Mouse (Mus musculus) spleen, embryonic (tissue): ENCODE results near the gene Pml.

Experiments used
- CTCF ChIA-PET: fragments of 350-600 bp; sonication (Branson Sonifier 250); formaldehyde crosslinking; loops from one replicate; lab custom pipeline; 2022; lab: Charles Lee

The Pml gene

DNA sequence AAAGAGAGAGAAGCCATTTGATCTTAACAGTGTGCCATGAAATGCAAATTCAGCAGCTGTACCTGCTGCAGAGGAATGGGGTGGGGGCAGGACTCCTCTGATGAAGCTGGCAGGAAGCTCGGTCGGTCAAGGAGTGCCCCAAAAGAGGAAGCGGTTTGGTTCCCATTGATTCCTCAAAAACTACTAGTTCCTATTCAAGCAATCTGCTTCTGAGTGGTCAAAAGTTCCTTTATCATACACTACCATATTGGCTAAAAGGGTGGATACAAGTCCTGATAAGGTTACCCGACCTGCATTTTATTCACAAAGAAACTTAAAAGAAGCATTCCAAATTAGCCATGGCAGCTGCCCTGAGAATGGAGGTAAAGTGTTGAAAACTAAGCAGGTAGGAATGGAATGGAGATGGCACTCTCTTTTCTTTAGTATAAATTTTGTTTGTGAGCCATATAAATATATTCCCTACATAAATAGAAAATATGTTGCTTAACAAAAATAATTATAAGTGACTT lies 3.4 kb downstream of the Pml start:
- CTCF ChIA-PET = interaction anchor here (1.1 to 2.0 kb wide), 2 partner anchors 8 to 14 kb away, joined by 3 to 4 read pairs; no protein-coding TSS in a partner anchor

DNA sequence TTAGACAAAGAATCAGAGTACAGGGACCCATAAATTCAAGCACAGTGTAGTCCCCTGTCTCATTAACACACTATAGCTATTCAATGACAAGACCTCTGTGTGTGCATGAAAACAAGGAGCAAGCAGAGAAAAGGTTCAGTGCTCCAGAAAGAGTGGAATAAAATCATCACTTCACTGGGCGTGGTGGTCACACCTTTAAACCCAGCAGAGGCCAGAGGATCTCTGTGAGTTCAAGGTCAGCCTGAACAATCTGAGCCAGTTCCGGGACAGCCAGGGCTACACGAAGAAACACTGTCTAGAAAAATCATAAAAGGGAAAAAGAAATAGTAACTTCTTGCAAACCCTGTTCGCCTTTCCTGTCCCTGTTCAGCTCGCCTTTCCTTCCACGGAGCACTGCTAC lies 5.9 kb downstream of the Pml start:
- CTCF ChIA-PET = no interaction called here

DNA sequence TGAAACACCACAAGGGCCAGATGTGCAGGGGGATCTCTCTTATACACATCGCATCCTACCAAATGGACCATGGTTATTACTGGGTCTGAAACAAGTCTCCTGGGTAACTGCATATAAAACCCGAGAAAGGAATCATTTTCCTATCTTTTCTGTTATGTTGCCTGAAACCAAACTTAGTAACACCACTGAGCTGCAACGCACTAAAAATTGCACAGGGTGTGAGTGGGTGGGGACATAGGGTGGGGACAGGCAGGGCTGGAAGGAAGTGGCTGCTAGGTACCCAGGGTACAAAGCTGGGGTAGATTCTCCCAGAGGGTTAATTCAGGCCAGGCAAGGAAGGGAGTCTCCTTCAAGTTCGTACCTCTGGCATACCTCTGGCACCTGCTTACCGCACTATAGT lies 6.9 kb downstream of the Pml start:
- CTCF ChIA-PET = no interaction called here

DNA sequence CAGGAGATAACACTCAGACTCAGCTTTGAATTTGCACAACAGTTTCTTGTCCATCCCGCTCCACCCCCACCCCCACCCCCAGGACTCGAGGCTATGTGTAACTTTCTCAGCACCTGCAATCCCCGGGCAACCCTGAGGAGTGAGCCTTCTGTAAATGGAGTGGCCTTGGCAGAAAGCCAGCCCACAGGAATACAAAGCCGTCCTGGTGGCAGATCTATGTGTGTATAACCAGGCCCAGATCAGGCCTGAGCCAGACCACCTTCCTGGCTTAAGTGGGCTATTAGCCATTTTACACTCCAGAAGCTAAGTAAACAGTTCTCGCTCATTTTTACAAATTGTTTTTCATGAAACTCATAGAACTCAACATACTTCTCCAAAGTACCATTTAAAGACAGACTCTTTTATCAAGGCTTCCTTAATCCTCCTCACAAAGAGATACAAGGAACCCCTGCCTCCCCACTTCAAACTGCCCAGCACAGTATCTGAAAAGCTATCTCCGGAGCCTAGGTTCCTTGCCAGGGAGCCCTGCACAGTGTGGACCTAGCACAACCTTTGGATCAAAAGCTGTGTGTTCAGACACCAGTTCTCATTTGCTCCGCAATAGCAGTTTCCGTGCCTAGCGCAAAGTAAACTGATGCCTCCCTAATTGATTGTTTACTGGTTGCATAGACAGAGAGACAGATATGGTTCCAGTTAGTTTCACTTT lies 7.7 kb downstream of the Pml start:
- CTCF ChIA-PET = interaction anchor here (0.9 kb wide), 1 partner anchor 40 kb away, joined by 3 read pairs; no protein-coding TSS in a partner anchor

DNA sequence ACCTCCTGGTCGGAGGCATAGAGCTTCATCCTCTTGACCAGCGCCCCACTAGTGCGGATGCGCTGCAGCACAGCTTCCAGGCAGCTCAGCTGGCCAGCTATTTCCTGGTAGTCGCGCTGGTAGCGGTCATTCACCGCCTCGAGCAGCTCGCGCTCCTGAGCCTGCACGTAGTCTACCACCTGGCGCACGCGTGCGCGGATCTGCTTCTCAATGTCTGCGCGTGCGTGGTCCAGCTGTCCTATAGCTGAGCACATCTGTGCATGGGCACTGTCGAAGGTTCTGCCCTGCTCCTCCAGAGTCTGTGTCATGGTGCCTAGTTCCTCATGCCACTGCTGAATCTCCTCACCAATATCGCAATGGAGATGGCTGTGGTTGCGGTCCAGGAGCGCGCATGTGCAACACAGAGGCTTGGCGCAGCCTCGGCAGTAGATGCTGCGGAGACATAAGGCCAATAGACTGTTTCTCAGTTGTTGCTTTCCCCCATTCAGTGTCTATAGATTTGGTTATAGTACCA lies 15.0 kb downstream of the Pml start:
- CTCF ChIA-PET = interaction anchor here (0.5 kb wide), 1 partner anchor 34 kb away, joined by 5 read pairs; no protein-coding TSS in a partner anchor

DNA sequence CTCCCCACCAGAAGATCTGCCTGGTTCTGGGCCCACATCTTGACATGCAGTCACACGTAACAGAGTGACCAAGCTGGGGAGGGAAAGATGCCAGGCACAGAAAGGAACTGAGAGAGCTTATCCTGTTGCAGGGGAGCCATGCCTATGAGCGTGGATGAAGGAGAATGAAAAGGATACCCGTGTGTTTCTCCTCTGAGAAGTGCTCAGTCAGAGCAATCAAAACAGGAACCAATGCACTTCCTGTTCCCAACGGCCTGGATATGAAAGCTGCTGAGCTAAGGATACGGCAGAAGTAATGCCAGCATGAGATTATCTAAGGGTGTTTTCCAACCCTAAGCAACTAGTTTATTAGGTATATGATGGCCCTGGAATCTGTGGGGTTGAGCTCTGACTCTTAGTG lies 17.2 kb downstream of the Pml start:
- CTCF ChIA-PET = interaction anchor here (1.5 kb wide), 1 partner anchor 14 kb away, joined by 4 read pairs; no protein-coding TSS in a partner anchor

DNA sequence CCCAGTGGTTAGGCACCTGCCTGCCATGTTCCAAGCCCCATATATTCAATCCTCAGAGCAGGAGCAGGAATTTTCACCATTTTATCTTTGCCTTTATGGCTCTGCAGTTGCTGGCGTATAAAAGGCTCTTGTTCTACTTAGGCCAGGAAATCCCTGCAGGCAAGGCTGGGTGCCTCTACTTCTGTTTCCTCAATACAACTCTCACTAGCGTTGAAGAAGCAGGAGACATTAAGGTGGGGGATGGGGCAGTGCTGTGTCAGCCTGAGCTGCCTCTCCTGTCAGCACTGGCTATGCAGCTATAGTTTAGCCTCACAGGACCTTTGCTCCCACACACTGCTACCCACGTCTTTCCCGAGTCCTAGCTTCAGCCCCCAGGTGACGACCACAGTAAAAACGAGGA lies 17.8 kb downstream of the Pml start:
- CTCF ChIA-PET = interaction anchor here (1.1 to 1.5 kb wide), 2 partner anchors 14 to 48 kb away, joined by 4 to 7 read pairs; no protein-coding TSS in a partner anchor

DNA sequence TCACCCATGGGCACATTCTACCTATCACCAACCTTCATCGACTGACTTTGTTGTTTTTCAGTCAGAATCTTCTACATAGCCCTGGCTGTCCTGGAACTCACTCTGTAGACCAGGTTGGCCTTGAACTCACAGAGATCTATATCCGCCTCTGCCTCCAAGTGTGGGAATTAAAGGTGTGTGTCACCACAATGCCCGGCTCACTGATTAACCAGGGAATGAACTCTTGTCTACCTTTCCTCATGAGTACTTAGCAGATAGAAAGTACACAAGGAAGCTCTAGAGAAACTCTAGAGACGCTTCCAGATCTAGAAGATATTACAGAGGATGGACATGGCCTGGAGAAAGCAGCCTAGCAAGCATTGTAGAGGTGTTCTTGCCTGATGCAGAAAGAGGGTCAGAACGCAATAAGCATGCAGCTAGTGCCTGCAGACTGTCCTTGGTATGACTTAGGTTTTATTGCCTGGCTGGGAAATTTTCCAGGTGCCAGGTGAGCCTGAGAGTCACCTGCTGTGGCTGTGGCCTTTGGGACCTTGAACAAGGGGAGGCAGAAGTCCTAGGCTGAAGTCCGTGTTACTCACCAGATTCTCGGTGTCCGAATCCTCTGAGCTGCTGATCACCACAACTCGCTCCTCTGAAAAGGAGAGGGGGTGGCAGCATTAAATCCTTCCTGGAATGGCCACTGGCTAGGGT lies 20.7 kb downstream of the Pml start:
- CTCF ChIA-PET = no interaction called here

DNA sequence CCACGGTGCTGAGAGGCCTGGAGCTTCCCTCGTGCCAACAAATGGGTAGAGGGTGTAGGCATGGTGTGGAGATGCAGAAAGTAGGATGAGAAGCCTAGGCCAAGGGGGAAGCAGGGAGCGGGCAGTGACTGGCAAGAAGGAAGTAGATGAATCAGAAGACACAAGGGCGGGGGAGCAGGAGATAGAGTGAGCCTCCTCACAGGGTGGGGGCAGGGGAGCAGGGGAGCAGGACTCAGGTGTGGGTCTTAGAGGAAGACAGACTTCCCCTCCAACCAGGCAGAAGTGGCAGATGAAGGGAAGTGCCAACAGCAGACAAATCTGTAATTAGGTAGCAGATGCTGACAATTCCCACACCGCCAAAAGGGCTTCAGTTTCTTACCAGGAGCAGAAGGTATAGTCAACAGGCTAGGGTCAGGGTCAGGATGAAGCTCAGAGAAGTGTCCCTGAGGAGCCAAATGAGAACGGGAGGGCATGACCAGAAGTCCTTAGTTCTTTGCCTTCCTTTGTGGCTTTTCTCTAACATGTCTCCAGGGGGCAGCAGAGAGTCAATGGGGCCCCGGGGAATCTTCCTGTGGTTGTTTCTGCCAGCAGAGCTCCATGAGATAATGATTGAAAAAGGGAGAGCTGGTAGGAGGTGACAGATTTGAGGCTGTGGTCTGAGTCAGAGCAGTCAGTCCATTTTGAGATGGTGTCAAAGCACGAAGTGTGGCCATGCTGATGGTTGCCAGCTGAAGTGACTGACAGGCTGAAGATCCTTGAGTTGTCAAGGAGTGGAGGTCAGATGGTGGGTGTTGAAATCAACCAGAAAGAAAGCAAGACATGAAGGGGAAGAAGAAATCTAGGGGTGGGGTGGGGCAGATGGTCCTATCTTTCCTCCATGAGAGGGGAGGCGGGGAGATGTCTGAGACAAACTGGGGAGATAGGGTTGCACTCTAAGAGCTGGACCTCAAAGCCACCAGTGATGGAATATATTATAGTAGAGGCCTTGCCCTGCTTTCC lies 23.4 kb downstream of the Pml start:
- CTCF ChIA-PET = interaction anchor here (0.6 to 1.3 kb wide), 3 partner anchors 22 to 55 kb away, joined by 3 to 6 read pairs (median 3); no protein-coding TSS in a partner anchor

DNA sequence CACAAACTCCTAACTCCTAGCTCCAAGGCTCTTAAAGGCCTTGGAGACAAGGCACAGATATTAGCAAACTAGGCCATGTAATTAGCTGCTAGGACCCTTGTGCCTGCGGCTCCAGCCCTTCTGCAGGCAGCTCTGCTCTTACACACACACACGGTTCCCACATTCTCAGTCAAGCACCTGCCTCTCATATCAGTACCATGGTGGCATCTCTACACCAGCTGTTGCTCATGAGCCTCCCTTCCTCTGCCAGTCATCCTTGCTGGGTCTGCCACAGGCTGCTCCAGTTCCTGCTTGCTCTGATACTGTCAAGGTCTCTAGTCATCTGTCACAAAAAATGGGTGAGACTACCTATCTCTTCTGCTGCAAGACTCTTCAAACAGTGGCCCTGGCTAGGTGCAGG lies 25.2 kb downstream of the Pml start:
- CTCF ChIA-PET = interaction anchor here (1.0 to 1.5 kb wide), 3 partner anchors 54 to 57 kb away, joined by 3 to 4 read pairs (median 3); no protein-coding TSS in a partner anchor

DNA sequence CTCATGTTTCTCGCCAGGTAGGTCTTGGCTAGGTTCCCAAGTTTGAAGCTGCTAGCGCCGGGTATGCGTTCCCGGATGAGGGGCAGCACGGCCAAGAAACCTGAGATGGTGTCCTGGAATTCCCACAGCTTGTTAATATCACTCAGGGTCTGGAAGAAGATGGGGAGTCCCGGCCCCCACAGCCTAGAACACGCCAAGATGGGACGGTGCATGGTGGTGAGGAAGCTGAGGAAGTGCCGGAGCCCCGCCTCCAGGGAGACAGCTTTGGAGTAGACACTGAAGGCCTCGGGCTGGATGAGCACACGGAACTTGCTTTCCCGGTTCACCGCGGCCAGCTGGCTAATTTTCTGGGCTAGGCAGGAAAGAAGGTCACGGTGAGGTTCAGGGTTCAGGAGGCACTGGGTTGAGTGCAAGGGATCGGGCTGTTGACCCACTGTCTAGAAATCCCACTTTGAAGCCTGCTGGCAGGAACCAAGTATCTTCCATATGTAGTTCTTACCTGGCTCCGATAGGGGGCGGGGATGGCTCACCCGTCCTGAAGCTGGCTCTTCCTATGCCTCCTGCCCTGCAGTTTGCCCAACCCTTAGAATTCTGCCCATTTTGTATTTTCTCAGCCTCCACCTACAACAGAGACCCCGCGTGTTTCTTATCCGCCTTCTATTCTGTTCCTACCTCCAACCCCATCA lies 29.2 kb downstream of the Pml start:
- CTCF ChIA-PET = interaction anchor here (0.7 to 1.4 kb wide), 4 partner anchors 10 to 310 kb away, joined by 3 to 15 read pairs (median 4); partner anchors contain the start of genes Islr and Islr2

DNA sequence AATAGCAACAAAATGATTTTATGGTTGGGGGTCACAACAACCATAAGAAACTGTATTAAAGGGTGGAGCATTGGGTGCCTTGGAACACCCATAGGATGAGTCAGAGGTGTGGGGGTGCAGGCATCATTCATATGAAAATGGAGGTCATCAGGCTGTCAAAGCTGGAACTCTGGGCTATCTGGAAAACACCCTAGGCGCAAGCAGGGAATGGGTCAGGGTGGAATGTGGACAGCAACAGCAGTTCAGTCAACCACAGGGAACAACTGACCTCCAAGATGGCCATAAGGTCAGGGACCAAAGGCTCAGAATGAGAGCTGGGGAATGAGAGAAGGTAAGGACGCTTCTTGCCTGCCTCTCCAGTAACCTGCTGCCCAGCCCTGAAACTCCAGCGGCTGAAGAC lies 31.0 kb downstream of the Pml start:
- CTCF ChIA-PET = interaction anchor here (0.5 kb wide), 1 partner anchor 29 kb away, joined by 5 read pairs; no protein-coding TSS in a partner anchor

DNA sequence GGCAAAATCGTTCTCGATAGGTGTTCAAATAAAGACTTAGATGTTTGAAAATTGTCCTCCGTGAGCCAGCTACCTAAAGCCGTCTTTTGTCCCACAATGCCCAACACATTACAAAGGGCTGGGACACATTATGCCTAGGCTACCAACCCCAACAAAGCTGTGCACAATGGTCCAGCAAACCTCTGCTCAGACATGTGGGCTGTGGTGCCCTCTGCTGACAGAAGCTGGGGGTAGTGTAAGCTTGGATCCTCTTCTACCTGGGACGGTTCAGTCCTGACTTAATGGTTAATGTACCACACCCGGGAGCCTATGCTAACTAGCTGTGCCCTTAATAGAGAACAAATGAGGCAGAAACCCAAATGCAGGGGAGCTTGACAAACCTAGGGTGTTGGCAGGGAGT lies 33.2 kb downstream of the Pml start:
- CTCF ChIA-PET = no interaction called here

DNA sequence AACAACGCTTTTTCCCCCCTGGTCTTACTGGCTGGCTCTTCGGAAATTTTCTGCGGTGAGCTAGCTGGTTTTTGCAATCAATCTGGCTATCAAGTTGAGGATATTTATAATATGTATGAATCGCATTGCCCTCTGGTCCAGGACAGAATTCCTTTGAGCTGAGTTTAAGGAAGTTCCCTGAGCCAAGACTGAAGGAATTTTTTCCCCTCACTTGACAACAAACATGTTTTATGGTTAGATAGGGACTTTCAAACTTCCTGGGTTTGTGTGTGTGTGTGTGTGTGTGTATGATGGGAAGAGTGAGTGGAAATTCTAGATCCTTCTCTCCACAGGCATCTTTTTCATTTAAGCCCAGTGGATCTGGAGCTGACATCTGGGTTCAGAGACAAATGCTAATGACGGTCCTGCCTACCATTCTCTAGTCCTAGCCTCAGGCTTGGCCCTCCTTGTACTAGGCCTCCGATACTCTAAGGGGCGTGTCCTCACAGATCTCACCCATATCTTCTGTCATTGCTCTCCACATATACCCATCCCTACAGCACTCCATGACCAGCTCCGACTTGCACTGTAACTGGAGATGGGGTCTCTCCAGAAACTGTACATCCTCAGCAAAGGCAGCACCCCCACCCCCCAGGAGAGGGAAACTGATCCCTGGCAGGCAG lies 34.9 kb downstream of the Pml start:
- CTCF ChIA-PET = interaction anchor here (0.6 to 1.1 kb wide), 2 partner anchors 19 to 95 kb away, joined by 3 read pairs; no protein-coding TSS in a partner anchor

DNA sequence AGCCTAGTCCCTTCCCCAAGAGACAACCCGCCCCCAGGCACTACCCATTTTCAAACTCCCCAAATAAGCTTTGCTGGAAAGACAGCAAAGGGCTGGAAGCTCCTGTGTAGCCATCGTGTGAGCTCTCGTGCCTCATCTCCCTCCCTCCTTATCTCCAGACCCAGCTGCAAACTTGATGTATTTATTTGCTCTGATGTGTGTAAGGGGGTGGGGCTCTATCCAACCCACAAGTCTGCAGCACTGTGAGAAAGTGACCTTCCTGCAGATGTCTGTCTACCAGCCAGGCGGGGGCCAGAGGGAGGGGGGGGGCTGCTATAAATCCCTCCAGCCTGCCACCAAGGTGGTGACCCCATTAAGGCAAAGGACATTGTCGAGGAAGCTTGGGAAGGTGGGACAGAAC lies 35.7 kb downstream of the Pml start:
- CTCF ChIA-PET = interaction anchor here (0.6 to 0.7 kb wide), 2 partner anchors 9 to 96 kb away, joined by 3 to 5 read pairs; partner anchors contain the start of genes Islr and Islr2

DNA sequence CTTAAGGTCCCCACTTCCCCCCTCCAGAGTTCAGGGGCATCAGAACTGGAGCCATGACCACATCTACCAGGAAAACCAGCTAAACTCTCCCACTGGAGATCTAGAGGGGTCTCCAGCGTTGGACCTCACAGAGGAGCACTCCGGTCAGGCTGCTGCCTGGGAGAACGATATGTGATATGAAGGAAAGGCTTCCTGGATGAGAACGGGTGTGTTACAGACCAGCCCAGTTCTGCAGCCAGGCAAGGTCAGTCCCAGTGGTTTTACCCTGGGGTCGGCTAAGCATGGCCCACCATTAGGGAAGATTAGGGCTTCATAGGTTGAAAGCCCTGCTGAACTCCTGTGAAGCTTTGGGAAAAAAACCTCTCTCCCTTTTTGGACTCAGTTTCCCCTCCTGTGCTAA lies 36.2 kb downstream of the Pml start:
- CTCF ChIA-PET = interaction anchor here (0.7 kb wide), 1 partner anchor 9 kb away, joined by 5 read pairs; the partner anchor contains the start of genes Islr and Islr2

DNA sequence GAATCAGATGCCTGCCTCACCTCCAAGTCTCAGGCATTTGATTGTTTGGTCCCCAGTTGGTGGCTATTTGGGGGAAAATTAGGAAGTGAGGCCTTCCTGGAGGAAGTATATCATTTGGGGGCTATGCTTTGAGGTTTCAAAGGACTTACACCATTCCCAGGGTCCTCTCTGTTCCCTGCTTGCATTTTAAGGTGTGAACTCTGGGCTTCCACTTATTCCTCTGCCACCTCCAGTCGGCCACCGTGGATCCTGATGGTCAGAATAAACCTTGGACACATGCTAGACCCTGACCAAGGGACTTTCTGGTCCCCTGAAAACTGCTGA lies 39.3 kb downstream of the Pml start:
- CTCF ChIA-PET = no interaction called here

DNA sequence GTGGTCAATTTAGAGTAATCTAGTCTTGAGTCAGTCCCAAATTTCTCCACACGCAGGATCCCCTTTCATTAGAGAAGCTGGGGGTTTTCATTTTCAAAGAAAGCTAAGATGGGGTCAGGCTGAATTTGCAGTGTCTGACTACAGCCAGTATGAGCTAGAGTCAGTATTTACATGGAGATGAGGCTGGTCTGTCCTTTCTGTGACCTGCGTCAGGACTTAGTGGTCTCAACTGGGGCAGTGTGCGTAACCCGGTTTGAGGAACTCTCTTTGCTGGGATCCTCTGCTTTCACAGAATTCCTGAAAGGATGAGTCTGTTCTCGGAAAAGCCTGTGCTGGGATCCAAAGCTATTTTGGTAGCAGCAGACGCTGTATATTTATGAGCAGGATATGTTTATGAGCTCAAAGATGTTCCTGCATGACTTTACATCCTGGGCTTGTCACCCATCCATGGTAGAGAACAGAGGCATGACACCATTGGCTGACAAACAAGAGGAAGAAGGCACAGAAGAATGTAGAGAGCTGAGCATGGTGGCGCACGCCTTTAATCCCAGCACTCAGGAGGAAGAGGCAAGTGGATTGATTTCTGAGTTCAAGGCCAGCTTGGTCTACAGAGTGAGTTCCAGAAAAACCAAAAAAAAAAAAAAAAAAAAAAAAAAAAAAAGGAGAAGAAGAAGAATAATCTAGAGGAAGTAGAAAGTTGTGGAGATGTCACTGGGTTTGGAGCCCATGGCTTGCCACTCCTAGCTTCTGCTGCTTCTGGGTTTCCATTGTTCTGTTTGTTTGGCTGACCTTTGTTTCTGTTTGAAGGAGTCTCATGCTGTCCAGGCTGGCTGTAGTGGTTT lies 39.9 kb downstream of the Pml start:
- CTCF ChIA-PET = interaction anchor here (0.6 kb wide), 1 partner anchor 110 kb away, joined by 3 read pairs; no protein-coding TSS in a partner anchor
